Mouse (Mus musculus) adrenal gland, postnatal 25 days (tissue): ENCODE measurements around the gene Sned1. TPM values are rescaled to one million over a fixed set of nuclear protein-coding genes. Genes with fewer than 3 reads are reported as not detected.

Experiments used
- DNase-seq: peaks from one replicate; pipeline ENCODE4 v3.0.0; 2021; ENCODE audit warnings: mixed read lengths
- microRNA-seq, 2 experiments: library from miRNA; unstranded; fragments of <30 nt; microRNA quantifications; one replicate each; pipeline ENCODE4 v1.2.0; 2021
- total RNA-seq: library from RNA; stranded (reverse); gene quantifications from 2 replicates; pipeline ENCODE4 v1.2.3, GENCODE M21; 2021

The Sned1 gene
- total RNA-seq, 1 experiment from 2014 or later = 32.5 TPM

DNA sequence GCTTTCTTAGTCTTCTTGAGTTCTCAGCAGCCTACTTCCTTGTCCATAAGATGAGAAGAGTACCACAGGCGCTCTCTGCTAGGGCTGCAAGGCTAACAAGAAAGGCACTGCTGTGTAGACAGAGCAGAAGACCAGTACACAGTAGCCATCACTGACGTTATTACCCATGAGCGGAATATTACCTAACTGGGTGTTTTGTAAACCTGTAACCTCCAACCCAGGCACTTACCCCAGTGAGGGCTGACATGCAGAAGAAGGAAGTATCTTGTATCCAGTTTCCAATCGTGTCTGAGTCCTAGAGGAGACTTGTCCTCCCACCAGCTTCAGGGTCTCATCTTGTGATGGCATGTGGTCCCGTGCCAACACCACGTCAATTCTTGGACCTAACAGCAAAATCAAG, 88.3 kb downstream of the Sned1 start:
- no peak for DNase-seq

DNA sequence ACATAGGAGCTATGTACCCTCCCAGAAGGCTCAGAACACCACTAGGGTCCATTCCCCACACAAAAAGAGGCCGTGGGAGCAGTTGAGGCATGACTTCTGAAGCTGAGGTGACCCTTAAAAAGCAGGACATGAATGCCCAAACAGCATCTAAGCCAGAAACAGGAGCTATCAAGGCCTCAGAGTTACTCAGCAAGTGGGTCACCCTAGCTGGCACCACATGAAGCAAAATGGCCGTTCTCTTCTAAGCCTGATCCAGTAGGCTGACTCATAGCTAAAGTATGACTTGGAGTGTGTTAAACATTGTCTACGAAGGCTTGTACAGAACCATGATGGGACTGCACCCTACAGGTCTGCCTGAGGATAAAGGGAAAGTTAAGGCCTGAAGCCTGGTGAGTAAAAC, 90.8 kb downstream of the Sned1 start:
- DNase-seq = peak; percentile 23

GRCm38 (mm10) chr1:93334621-93335020, 99.0 kb downstream of the Sned1 start:
- DNase-seq = no peak

GRCm38 (mm10) chr1:93342648-93343503, 107.2 kb downstream of the Sned1 start, which contains the start of the genes Ppp1r7 and Pask:
TSS of gene Ppp1r7 (plus strand) at chr1:93342854.
TSS of gene Pask (minus strand) at chr1:93343482.
- peak; percentile 92 for DNase-seq

GRCm38 (mm10) chr1:93343504-93344047, 107.9 kb downstream of the Sned1 start:
- DNase-seq = peak; percentile 90

DNA sequence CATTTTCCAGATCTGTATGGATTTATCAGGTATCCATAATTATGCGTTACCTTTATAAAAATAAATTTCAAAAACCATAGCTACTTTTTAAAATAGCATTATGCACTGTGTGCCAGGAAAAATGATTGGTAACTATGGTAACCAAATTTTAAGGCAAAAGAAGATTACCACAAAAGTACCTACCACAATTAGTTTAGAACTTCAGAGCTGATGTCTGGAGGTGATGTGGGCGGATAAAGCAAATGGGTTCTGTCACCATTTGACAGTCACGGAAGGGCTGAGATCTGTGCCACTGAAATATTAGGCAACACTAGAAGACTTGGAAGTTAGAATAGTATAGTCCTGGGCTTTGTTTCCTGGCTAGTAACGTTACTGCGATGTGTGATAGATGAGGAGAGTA, 111.5 kb downstream of the Sned1 start:
- DNase-seq = no peak

DNA sequence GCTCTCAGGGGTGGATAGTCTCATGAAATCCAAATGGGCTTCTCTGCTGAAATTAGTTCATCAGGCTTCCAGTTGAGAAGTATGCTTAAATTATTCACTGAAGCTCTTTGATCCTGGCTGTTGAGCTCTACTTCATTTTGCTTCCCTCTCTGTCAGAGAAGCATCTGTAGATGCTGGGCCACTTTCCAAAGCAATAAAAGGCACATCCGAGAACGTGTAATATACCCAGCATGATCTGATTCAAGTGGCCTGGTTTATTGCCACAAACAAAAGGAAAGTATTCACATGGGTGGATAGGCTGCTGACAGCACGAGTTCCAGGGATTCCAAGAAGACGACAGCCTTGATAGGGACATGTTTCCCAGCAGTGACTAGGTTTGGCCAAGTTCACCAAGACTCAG, 114.1 kb downstream of the Sned1 start:
- no peak for DNase-seq

Small RNAs within 50 kb of the gene (microRNA-seq; reads per million reads assigned to microRNA genes)
- gene Mir6901 (0 reads per million in 2 experiments), gene Mir6902 (0 to 0.69 reads per million in 2 experiments)

Other genes with a start within 250 kb of the Sned1 start
- not detected in 2 replicates for gene Aqp12, start 229.5 kb upstream of the Sned1 start, total RNA-seq
- 15.6 and 26.0 TPM in 2 replicates for gene Kif1a, start 133.9 kb upstream of the Sned1 start, total RNA-seq
- 3.6 TPM in 1 of 2 replicates, not detected in the other for gene Agxt, start 100.6 kb upstream of the Sned1 start, total RNA-seq
- gene 2310007B03Rik, start 74.9 kb upstream of the Sned1 start, total RNA-seq = not detected in 2 replicates
- 0.03 TPM in 1 of 2 replicates, not detected in the other for gene Crocc2, start 67.1 kb upstream of the Sned1 start, total RNA-seq
- gene Mterf4, start 70.1 kb downstream of the Sned1 start, total RNA-seq = 28.1 and 29.6 TPM in 2 replicates
- 14.9 and 31.2 TPM in 2 replicates for gene Ppp1r7, start 107.0 kb downstream of the Sned1 start, total RNA-seq
- 4.1 and 6.3 TPM in 2 replicates for gene Pask, start 107.6 kb downstream of the Sned1 start, total RNA-seq
- gene Ano7, start 138.1 kb downstream of the Sned1 start, total RNA-seq = not detected in 2 replicates
- gene Hdlbp, start 243.0 kb downstream of the Sned1 start, total RNA-seq = 339 and 351 TPM in 2 replicates